Mouse (Mus musculus): ENCODE data around the gene Ccdc122.
"Not testable (repeated sequence)": the region's sequence is repeated elsewhere in the genome, so short reads cannot be mapped to it uniquely, and the experiment has no call there.

Gene Ccdc122

DNA sequence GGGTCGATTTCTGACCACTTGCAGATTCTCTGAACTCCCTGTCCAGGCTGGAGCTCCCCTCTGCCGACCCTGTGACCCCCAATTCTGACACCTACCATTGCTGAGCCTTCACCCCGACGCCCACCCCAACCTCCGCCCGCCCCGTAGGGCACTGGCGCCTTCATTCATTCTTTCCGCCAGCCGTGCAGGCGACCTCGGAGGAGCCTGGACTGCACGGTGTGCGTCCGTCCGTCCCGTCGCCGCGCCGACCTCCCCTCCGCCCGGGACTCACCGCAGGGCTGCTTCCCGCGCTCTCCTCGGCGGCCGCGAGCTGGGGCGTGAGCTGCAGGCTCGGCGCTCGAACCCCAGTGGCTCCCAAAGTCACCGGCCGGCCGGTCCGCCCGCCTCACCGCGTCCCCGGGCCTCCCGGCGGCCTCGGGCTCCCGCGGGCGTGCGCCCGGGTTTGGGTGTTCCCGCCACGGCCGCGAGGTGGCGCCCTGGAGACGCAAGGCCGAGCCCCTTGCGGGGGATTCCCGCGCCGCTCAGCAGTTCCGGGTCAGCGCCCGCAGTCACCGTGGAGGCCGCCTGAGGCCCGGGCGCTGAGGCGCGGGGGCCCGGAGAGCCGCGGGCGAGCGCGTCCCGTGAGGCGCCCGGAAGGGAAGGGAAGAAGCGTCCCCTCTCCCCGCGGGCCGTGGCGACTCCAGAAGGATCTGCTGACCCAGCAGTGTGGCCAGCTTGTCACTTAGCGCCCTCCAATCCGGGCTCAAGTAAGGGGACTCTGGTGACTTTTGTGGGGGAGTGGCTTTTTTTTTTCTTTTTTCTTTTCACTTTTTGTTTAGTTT, at the start of gene Ccdc122, which contains the start of gene Lacc1:
Gene Ccdc122, plus strand, starts transcription at position 547 of the 821 bp plus-strand sequence.
Gene Lacc1, minus strand, starts transcription at position 679 of the 821 bp plus-strand sequence.
- peak; percentile 71 to 90 for DNase-seq

DNA sequence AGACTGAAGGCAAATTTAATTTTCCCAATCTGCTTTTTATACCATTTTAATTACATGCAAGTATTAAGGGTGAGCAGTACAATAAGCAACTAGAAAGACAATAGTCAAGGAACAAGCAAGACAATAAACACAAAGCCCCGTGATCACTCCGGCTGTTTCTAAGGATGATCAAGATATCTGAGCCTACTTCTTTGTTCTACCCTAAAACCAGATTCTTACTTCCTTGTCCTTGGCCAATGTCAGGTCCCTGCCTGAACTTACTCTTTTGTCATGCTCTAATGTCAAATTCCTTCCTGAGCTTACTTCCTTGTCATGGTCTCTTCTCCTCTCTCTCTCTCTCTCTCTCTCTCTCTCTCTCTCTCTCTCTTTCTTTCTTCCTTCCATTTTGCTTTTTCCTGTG, 46.2 kb upstream of the Ccdc122 start:
- DNase-seq = not testable (repeated sequence)

DNA sequence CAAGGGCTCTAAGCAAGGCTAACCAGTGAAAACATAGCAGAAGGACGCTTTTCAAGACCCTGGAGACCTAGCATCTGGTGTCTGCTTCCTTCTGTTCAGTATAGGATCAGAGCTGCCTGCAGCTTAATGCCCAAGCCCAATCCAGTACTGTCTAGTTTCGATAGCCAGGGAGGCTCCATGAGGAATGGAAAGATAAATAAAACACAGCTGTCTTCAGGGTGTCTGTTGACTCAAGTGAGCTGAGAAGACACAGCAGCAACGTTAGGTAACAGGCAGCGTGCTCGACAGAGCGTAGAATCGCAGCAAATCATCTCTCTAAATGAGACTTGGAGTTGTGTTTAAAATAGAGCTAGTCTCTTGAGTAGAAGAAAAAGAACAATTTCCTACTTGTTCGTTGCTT, 31.8 kb upstream of the Ccdc122 start:
- DNase-seq = no peak

DNA sequence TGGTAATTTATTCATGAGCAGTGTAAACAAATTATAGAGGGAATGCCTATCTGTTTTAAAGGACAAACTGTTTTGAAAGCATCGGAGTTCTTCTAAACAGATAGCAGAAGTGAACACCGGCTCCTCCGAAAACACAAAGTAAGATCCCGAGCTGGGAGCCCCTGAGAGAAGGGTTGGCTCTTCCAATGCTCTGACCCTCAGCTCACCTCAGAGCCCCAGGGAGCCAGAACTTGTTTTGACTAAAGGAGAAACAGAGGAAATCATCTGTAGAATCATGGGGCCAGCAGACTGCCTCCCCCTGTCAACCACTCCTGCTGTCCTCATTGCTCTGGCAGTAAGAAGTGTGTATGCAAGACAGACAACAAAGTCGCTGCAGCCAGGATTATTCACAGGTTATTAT, 31.0 kb upstream of the Ccdc122 start:
- no peak for DNase-seq

DNA sequence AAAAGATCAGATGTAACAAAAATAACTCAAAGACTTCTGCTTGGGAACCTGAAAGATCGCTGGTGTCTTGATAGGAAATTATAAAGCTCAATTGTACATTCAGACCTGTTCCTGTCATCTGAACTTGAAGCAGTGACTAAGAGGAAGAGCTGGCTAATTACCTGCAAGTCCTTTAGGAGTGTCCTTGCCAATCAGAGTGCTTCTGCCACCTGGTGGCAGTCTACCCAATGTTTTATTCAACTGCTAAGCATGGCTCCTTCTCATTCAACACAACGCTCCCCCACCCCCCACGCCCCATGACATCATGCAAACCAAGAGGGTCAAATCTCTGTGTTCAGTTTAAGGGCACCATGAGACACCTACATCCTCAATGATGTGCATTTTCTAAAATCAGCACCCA, 28.3 kb upstream of the Ccdc122 start:
- DNase-seq = peak; percentile 90 to 94

DNA sequence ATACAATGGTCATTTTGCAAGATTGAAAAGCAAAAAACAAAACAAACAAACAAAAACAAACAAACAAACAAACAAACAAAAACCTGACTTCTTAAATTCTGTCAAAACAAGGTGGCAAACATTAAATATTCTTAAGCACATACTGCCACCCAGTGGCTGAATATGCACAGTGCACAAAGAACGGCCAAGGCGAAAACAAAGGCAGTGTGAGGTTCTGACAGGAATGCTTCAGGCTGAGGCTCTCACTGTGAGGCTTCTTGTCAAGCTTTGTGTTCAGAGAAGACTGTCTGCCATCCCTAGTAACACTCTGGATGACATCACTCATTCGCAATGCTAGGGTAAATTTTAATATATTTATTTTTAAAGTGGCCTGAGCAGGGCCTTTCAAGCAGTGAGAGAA, 24.8 kb upstream of the Ccdc122 start:
- DNase-seq = peak; percentile 60 to 79

DNA sequence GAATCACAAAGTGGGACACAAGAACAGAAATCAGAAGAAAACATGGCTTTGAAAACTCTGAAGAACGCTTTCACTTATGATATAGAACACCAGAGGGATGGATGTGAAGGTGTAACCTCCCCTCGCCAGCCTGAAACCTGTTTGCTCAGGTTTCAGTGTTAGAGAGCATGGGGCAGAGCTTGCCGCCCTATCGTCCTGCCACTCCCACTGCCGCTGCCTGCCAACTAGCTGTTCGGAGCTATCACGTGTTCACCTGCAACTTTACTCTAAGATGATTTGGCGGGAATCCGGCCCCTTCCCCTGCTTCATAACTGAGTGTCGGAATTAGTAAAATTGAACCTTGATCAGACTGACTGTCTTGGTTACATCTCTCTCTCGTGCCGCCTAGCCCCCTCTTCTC, 19.8 kb upstream of the Ccdc122 start:
- peak in 1 of 2 experiments; percentile 22 for DNase-seq

DNA sequence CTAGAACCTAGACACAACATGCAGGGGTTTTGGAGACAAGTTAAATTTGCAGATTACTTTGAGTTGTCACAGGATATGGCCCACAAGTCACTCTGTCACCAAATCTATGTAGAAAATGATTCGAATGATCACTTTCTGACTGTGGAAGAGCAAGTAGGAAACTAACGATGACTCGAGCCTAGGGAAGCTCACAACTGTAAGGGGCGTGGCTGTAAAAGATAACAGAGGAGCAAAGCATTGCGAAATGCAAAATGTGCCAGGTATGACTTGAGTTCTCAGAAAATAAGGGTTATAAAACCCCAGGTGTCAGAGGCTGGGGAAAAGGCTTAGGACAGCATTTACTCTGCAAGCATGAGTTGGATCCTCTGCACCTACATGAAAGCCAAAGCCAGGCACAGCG, 19.4 kb upstream of the Ccdc122 start:
- no peak for DNase-seq

DNA sequence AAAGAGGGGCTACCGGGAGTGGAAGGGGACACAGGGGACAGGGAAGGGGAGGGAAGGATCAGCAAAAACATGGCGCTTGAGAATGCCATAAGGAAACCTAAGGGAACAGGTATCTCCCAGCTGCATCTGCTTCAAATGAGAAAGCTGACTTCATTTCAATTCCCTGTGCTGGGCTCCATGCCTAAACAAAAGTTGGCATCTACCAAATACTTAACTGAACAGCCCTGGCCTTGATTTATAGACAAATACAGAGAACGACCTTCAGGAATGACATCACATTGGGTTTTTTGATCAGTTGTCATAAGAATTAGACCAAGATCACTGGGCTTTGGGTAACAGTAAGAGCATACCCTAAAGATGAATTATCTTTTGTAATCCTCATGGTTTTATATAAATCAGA, 12.1 kb upstream of the Ccdc122 start:
- DNase-seq = no peak

DNA sequence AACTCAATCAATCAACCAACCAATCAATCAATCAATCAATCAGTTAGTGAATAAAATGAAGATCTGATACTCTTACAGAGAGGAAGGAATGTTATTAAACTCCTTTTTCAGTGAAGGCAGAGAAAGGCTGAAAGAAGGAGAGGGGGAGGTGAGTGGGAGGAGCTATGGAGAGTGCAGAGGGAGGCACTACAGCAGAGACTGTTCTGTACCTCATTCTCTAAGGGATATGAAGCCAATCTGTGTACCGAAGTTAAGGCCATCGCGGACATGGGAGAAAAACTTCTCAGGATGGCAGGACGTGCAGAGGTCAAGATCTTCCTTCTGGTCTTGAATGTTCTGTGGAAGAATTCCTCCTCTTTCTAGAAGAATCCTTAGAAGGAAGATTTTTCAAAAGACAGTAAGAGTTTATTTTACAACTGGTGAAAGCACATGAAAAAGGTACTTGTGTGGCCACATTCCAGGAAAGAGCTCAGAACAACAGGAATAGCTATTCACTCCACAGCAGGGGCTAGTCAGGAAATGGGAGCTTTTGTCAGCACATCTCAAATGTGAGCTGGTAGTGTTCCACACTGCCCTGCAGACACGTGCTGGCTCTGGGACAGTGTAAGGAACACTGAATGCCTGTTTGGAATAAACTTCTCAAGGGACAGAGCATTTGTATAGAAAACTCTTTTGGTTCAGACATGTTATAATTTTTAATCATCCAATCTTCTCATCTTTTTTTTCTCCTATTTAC, 7.1 kb upstream of the Ccdc122 start:
- no peak for DNase-seq

DNA sequence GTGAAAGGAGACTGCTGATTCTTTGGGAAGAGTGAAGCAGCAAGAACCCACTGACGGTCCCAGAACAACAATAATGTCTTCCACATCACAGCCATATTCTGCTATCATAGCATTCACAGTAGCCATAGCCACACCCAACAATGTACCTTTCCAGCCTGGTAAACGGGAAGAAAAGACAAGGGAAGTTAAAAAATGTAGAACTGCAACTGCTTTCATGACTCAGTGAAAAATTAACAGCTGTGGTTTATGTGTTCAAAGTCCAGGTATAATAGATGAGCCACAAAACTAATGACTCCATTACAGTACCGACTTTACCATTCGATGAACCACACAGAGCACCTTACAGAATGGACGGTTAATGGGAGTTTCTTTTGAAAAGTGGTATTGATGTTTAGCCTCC, 5.8 kb upstream of the Ccdc122 start:
- DNase-seq = no peak

DNA sequence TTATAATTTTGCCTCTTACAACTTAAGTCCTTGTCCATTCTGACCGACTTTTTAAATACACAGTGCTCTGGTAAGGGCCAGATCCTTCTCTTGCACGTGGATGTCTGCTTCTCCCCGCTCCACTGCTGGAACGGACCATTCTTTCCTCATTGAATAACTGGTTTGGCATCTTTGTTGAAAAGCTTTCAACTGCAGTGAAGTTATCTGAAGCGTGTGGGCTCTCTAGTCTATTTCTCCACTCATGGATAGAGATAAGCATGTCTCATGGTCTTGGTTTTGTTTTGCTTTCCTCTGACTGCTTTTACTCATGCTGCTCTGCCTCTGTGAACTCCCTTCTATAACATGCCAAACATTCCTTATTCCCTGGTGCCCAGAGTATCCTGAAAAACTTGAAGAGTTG, 4.1 kb upstream of the Ccdc122 start:
- no peak for DNase-seq

DNA sequence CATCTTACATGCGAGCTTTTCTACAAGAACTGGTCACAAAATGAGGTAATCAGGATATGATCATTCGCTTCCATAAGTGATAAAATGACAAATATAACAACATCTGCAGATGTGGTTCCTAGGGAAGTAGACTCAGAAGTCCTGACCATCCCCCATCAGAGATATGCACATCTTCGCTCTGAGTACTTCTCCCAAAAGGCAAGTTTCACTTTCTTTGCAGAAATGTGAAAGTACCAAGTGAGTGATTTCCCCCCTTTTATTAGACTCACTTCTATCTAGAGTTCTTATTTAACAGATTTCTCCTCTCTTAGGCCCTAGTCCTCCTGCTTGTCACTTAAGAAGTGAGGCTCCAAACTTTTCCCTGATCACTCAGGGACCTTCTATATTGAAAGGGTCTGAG, 3.2 kb upstream of the Ccdc122 start:
- no peak for DNase-seq

DNA sequence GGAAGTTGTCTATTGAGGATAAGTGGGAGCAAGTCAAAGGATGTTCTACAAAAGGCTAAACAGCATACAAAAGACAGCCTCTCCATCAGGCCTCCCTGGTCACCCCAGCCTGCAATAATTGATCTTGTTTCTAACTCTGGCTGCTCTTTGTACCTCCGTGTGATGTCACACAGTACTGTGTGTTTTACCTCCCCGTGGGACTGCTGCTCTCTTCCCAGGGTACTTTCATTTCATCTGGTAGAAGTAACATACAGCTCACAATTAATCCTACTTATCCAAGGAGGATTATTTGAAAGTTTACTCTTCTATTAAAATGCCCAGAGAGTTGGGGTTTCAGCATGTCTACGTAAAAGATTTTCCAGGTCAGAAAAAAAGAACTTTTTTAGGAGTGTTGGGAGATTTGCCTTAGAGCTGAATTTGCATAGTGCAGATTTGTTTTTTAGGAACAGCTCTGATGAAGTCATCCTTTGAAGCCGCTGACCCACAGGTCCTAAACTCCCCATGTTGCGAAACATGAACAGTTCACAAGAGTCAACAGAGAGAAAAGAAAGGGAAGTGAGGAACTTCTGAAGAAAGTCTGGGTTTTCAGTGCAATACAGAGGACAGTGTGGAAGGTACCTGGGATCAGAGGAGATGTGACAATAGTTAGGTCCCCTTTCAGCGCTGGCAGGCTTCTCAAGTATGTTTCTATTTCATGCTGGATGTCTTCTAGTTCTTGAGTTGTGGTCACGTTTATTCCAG, 2.2 kb upstream of the Ccdc122 start:
- DNase-seq = peak in 1 of 2 experiments; percentile 23

DNA sequence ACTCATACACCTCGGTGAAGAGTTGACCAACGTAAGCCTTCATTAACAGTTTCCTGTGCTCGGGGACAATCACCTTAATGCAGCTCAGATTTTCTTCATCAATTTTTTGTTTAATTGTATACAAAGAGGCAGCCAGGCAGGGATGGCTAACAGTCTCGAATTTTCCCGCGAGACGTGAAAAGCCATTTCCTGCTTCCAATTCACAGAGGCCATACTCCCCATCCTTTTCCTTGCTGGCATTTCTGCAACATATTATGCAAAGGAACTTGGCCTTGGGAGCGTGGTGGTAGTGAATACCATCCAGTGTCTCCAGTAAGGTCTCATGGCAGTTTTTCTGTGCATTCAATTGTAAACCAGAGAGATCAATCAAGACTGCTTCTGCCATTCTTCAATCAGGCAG, 1.6 kb upstream of the Ccdc122 start:
- no peak for DNase-seq

DNA sequence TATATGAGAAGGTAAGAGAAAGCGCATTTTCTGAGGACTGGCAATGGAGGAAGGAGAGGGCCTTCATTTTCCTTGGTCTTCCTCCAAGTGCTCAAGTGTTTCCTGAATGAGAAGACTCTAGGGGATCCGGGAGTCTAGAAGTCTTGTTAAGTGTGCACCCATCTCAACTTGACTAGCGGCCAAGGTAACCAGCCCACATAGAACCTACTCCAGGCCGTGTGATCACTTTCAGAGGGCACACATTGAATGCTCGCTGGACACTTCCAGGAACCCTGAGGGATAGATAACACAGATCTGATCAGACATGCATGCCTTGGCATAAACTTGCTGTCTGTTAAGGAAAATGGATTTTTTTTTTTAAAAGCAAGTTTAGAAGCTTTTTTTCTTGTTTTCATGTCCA, 758 bp downstream of the Ccdc122 start:
- no peak for DNase-seq

DNA sequence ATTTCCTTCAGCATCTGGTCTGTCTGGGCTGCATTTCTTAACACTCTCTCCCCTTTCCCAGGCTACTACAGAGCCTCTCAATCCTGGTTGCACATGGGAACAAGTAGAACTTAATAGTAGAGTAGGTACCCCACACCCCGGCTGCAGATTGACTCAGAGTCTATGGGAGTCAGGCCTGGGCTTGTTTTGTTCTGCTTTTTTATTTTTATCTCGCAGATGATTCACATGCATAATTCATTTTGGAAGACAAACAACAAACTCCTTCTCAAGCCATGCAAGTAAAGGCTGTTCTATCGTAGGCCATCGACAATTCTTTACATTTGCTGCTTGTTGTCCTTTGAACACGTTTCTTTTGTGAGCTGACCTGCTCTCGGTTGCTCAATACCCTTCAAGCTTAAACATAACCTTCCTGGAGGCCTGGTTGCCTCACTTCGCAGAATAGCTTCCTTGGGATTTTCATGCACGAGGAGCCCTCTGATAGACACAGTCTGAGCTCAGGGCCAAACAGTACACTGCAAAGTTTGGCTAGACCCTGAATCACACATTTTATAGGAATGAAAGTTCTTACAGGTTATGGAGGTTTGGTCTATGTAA, 1.4 kb downstream of the Ccdc122 start:
- DNase-seq = no peak

DNA sequence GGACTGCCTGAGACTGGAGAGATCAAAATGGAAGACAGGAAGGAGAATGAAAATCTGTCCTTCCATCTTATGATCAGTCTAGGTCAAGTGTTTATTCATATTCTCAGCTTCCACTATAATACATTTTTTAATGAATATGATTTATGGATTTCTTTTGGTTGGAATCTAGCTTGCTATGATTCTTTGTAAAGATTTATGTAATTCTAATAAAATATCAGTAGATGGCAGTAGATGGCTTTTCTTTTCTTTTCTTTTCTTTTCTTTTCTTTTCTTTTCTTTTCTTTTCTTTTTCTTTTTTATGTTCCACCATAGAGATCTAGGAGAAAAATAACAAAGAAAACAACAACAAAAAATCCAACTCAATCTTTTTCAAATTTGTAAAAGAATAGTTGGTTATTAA, 16.7 kb downstream of the Ccdc122 start:
- DNase-seq = no peak

DNA sequence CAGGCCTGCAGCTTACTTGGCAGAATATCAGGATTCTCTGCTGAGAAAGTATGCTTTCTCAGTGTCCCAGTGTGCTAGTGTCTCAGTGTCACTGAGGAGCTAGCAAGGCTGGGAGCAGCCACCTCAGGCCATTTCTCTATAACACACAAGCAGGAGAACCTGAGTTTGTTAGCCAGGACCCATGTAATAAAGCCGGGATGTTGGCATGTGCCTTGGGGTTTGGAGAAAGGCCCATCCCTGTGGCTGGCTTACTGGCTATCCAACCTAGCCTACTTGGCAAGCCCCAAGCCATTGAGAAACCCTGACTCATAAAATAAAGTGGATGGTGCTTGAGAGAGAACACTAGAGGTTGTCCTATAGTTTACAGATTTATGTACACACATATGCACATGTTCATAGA, 32.8 kb downstream of the Ccdc122 start:
- no peak for DNase-seq

DNA sequence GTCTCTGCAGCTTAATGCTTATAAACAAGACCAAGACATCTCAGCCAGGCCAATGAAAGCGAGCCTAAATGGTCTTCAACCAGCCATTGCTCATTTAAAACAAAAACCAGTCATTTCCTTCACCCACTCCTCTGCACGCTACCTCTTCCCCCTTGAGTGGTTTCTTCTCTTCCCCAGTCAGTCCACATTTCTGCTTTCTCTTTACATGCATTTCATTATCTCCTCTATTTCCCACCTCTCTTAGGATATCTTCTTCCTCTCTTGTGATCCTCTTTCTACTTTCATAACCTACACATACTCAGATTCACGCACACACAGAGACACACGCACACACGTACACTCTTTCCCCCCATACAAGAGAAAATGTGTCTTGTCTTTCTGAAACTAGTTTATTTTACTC, 44.7 kb downstream of the Ccdc122 start:
- DNase-seq = no peak

DNA sequence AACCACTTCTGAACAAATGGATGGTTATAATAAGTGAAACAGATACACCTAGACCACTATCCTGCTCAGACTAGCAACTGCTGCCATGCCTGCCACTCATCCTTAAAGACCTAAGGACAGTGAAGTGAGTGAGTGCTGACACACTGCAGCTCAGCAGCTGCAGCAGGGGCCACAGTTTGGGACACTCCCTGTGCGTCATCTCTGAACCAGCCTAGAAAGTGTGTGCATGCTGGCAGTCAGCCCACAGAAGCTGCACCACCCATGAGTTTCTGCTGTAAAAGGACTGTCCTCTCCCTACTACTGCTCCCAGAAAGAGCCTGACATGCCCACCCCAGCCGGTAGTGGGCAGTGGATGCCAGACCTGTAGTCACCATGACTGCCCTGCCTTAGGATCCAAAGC, 63.7 kb downstream of the Ccdc122 start:
- no peak for DNase-seq

DNA sequence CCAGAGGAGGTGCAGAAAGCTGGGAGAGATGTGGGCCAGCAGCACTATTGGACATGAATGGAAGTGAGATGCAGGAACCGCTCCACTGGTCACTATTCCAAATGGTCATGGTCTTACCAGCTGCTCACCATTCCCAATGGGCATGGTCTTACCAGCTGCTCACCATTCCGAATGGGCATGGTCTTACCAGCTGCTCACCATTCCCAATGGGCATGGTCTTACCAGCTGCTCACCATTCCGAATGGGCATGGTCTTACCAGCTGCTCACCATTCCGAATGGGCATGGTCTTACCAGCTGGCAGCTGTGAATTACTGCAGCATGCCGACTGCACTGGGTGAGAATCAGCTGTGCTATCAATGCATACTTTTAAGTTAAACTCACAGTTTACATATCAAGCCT, 74.0 kb downstream of the Ccdc122 start:
- not testable (repeated sequence) for DNase-seq

DNA sequence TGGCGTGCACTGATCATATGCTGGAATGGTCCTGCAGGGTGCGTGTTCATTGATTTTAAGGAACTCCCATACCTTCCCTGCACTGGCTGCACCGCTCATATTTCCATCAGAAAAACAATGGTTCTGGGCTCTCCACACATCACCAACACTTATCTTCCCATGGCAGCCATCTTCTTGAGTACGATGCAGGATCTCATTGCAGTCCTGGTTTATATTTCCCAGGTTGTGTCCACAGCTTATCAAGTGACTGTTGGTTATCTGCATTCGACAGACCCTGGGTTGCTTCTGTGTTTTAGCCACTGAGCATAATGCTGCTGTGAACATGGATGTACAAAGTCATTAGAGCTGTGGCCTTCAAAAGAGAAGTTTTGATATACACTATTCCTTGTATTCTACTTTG, 94.0 kb downstream of the Ccdc122 start:
- DNase-seq = no peak
